Mouse (Mus musculus): ENCODE results near the gene Pgpep1l. TPM values are rescaled to one million over a fixed set of nuclear protein-coding genes. Genes with fewer than 3 reads are reported as not detected.

The Pgpep1l gene
- polyA plus RNA-seq (2012; ENCODE audit: insufficient read depth, insufficient read length, missing spikeins), result not detected in 2 replicates

- TF ChIP-seq POLR2A (IDR thresholded peaks at IDR 0.05; ENCODE audit: borderline replicate concordance, low read depth, low read length) (no peak), CTCF (IDR thresholded peaks at IDR 0.05; ENCODE audit: low read depth, low read length) (no peak)
- no peak within 1 kb of the TSS for H3K4me3 ChIP-seq (ENCODE audit: insufficient read depth, low read length)
Observed at GRCm38 (mm10) chr7:68264028-68264453, at the start of gene Pgpep1l. Gene Pgpep1l, minus strand, starts transcription at chr7:68264233.

GRCm38 (mm10) chr7:68313038-68313782, 49.2 kb upstream of the Pgpep1l start:
- no peak overlapping the region for H3K27ac ChIP-seq (ENCODE audit: insufficient read depth, low read depth, low read length)
- no peak for TF ChIP-seq CTCF (IDR thresholded peaks at IDR 0.05; ENCODE audit: low read depth, low read length)
- no peak for TF ChIP-seq POLR2A (IDR thresholded peaks at IDR 0.05; ENCODE audit: borderline replicate concordance, low read depth, low read length)
- H3K4me3 ChIP-seq (ENCODE audit: insufficient read depth, low read length), result no peak overlapping the region

More at GRCm38 (mm10) chr7:68264028-68264453, at the start of gene Pgpep1l:
- Histone ChIP-seq H3K4me1 (ENCODE audit: control insufficient read depth, insufficient read depth, low read length) (no peaks in the 10 kb centered on the region), H3K27ac (ENCODE audit: insufficient read depth, low read depth, low read length) (no peak within 1 kb of the TSS)

GRCm38 (mm10) chr7:68312395-68312794, 48.4 kb upstream of the Pgpep1l start:
- H3K4me3 ChIP-seq (ENCODE audit: insufficient read depth, low read length), result no peak overlapping the region
- no peak overlapping the region for H3K27ac ChIP-seq (ENCODE audit: insufficient read depth, low read depth, low read length)
- TF ChIP-seq POLR2A (IDR thresholded peaks at IDR 0.05; ENCODE audit: borderline replicate concordance, low read depth, low read length) (no peak), CTCF (IDR thresholded peaks at IDR 0.05; ENCODE audit: low read depth, low read length) (no peak)

More at GRCm38 (mm10) chr7:68313038-68313782, 49.2 kb upstream of the Pgpep1l start:
- no peaks in the 10 kb centered on the region for H3K4me1 ChIP-seq (ENCODE audit: control insufficient read depth, insufficient read depth, low read length)

GRCm38 (mm10) chr7:68311469-68311868, 47.4 kb upstream of the Pgpep1l start:
- H3K4me1 ChIP-seq (ENCODE audit: control insufficient read depth, insufficient read depth, low read length), result no peaks in the 10 kb centered on the region
- no peak overlapping the region for H3K4me3 ChIP-seq (ENCODE audit: insufficient read depth, low read length)
- no peak for TF ChIP-seq POLR2A (IDR thresholded peaks at IDR 0.05; ENCODE audit: borderline replicate concordance, low read depth, low read length)
- H3K27ac ChIP-seq (ENCODE audit: insufficient read depth, low read depth, low read length), result no peak overlapping the region

More at GRCm38 (mm10) chr7:68312395-68312794, 48.4 kb upstream of the Pgpep1l start:
- H3K4me1 ChIP-seq (ENCODE audit: control insufficient read depth, insufficient read depth, low read length), result no peaks in the 10 kb centered on the region

DNA sequence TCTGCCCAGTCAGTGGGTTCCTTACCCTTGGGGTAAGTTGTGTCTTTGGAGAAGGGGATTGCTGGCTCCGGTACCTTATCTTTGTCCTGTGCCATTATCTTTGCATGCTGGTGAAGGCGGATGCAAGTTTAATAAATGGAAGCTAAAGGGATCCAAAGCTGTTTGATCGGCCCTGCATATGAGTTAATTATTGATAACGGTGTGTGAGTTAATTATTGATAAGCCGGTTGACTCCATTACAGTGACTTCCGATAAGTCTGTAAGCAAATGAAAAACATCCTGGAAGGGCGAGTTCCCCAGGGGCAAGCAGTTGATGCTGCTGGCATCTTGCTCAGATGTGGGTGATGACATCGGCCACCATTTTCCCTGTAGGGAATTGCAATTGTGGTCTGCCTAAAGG, 42.7 kb upstream of the Pgpep1l start:
- Histone ChIP-seq H3K4me3 (ENCODE audit: insufficient read depth, low read length) (no peak overlapping the region), H3K27ac (ENCODE audit: insufficient read depth, low read depth, low read length) (no peak overlapping the region), H3K4me1 (ENCODE audit: control insufficient read depth, insufficient read depth, low read length) (no peaks in the 10 kb centered on the region)
- no peak for TF ChIP-seq POLR2A (IDR thresholded peaks at IDR 0.05; ENCODE audit: borderline replicate concordance, low read depth, low read length)

- TF ChIP-seq CTCF (IDR thresholded peaks at IDR 0.05; ENCODE audit: low read depth, low read length) (no peak), POLR2A (IDR thresholded peaks at IDR 0.05; ENCODE audit: borderline replicate concordance, low read depth, low read length) (no peak)
- H3K4me3 ChIP-seq (ENCODE audit: insufficient read depth, low read length), result no peak overlapping the region
- no peak overlapping the region for H3K27ac ChIP-seq (ENCODE audit: insufficient read depth, low read depth, low read length)
- H3K4me1 ChIP-seq (ENCODE audit: control insufficient read depth, insufficient read depth, low read length), result no peaks in the 10 kb centered on the region
Observed at GRCm38 (mm10) chr7:68305781-68306575, 41.9 kb upstream of the Pgpep1l start.

- TF ChIP-seq POLR2A (IDR thresholded peaks at IDR 0.05; ENCODE audit: borderline replicate concordance, low read depth, low read length) (no peak), CTCF (IDR thresholded peaks at IDR 0.05; ENCODE audit: low read depth, low read length) (no peak)
- H3K27ac ChIP-seq (ENCODE audit: insufficient read depth, low read depth, low read length), result no peak overlapping the region
- no peaks in the 10 kb centered on the region for H3K4me1 ChIP-seq (ENCODE audit: control insufficient read depth, insufficient read depth, low read length)
- H3K4me3 ChIP-seq (ENCODE audit: insufficient read depth, low read length), result no peak overlapping the region
Observed at GRCm38 (mm10) chr7:68303685-68304084, 39.7 kb upstream of the Pgpep1l start.

DNA sequence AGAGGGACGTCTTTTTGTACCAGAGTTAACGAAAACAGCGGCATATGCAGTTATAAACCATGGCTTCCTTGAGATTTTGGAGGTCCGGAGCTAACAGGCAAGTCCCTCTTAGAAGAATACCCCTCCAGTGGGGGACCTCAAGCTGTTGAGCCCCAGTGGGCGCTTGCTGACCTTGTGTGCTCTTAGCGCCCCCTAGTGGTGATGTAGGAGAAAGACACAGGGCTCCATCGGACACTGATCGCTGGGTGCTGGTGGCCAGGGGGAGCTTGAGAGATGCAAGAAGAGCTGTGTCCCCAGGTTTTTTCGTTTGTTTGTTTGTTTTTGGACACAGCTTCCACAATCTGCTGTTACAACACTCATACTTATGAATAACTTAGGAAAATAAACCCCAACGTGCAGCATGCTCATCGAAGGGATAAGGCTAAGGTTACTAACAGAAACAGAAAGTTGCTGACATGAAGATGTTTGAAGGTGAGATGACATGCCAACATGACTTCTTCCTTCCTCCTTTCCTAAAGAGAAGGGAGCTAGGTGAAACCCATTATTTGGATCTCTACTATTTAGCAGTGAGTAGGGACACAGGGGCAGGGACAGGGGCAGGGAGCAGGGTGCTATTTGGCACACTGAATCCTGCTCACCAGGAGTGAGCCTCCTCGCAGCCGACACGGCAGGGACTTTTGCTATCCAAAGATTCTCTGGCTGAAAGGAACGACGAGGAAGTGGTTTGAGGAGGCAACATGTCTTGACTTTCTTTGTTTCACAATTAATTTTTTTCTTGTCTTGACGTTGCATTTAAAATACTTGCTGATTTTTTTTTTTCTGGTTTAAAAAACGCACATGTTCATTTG, 38.8 kb upstream of the Pgpep1l start:
- H3K27ac ChIP-seq (ENCODE audit: insufficient read depth, low read depth, low read length), result no peak overlapping the region
- TF ChIP-seq POLR2A (IDR thresholded peaks at IDR 0.05; ENCODE audit: borderline replicate concordance, low read depth, low read length) (no peak), CTCF (IDR thresholded peaks at IDR 0.05; ENCODE audit: low read depth, low read length) (peak; percentile 94)
- no peaks in the 10 kb centered on the region for H3K4me1 ChIP-seq (ENCODE audit: control insufficient read depth, insufficient read depth, low read length)
- peak overlapping the region; percentile 52 for H3K4me3 ChIP-seq (ENCODE audit: insufficient read depth, low read length)

DNA sequence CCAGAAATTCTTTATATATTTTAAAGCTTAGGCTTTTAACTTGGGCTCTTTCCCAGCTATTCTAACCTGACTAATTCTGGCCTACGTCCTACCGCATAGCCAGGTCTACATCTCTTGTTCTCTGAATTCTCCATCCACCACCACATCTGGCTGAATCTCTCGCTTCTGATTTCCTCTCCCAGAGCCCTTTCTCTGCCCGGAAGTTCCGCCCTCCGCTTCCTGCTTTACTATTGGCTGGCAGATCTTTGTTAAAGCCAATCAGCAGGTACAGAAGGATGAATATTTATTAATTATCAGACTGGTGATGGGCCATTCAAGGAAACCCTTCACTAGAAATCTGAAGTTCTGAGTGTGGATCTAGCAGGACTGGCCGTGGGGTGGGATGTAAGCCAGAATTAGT, 37.1 kb upstream of the Pgpep1l start:
- TF ChIP-seq CTCF (IDR thresholded peaks at IDR 0.05; ENCODE audit: low read depth, low read length) (no peak), POLR2A (IDR thresholded peaks at IDR 0.05; ENCODE audit: borderline replicate concordance, low read depth, low read length) (no peak)
- Histone ChIP-seq H3K4me3 (ENCODE audit: insufficient read depth, low read length) (no peak overlapping the region), H3K27ac (ENCODE audit: insufficient read depth, low read depth, low read length) (no peak overlapping the region), H3K4me1 (ENCODE audit: control insufficient read depth, insufficient read depth, low read length) (no peaks in the 10 kb centered on the region)

Data from bone marrow macrophage, adult 2 months (primary cell).